Mouse (Mus musculus): ENCODE results near the gene Qrfp. TPM values are rescaled to one million over a fixed set of nuclear protein-coding genes. Genes with fewer than 3 reads are reported as not detected.
A peak's percentile ranks its signal among the peaks of the same experiment; 100 is the strongest.

Qrfp gene
- polyA plus RNA-seq, 1 experiment: not detected

- no peak overlapping the region for H3K4me3 ChIP-seq (ENCODE audit: insufficient read depth, low read depth, low read length)
- no peak overlapping the region for H3K27ac ChIP-seq (replicated peaks; ENCODE audit: low read depth, low read length)
- no peaks in the 10 kb centered on the region for H3K4me1 ChIP-seq (ENCODE audit: control insufficient read depth, insufficient read depth, insufficient read length, low read length)
Measured at GRCm38 (mm10) chr2:31801416-31801815, 9.0 kb downstream of the Qrfp start.

GRCm38 (mm10) chr2:31796943-31797342 is 13.4 kb downstream of the Qrfp start:
- H3K4me3 ChIP-seq (ENCODE audit: insufficient read depth, low read depth, low read length): no peak overlapping the region
- H3K4me1 ChIP-seq (ENCODE audit: control insufficient read depth, insufficient read depth, insufficient read length, low read length): no peaks in the 10 kb centered on the region
- no peak overlapping the region for H3K27ac ChIP-seq (replicated peaks; ENCODE audit: low read depth, low read length)

GRCm38 (mm10) chr2:31792611-31793010 is 17.8 kb downstream of the Qrfp start:
- H3K27ac ChIP-seq (replicated peaks; ENCODE audit: low read depth, low read length): no peak overlapping the region
- H3K4me1 ChIP-seq (ENCODE audit: control insufficient read depth, insufficient read depth, insufficient read length, low read length): no peaks in the 10 kb centered on the region
- H3K4me3 ChIP-seq (ENCODE audit: insufficient read depth, low read depth, low read length): no peak overlapping the region

- no peak overlapping the region for H3K4me3 ChIP-seq (ENCODE audit: insufficient read depth, low read depth, low read length)
- H3K27ac ChIP-seq (replicated peaks; ENCODE audit: low read depth, low read length): no peak overlapping the region
- H3K4me1 ChIP-seq (ENCODE audit: control insufficient read depth, insufficient read depth, insufficient read length, low read length): no peaks in the 10 kb centered on the region
Measured at GRCm38 (mm10) chr2:31791260-31791659, 19.1 kb downstream of the Qrfp start.

- Histone ChIP-seq H3K27ac (replicated peaks; ENCODE audit: low read depth, low read length) (no peak overlapping the region), H3K4me3 (ENCODE audit: insufficient read depth, low read depth, low read length) (no peak overlapping the region), H3K4me1 (ENCODE audit: control insufficient read depth, insufficient read depth, insufficient read length, low read length) (no peaks in the 10 kb centered on the region)
Measured at GRCm38 (mm10) chr2:31790728-31791251, 19.6 kb downstream of the Qrfp start.

- Histone ChIP-seq H3K4me3 (ENCODE audit: insufficient read depth, low read depth, low read length) (no peak overlapping the region), H3K27ac (replicated peaks; ENCODE audit: low read depth, low read length) (no peak overlapping the region), H3K4me1 (ENCODE audit: control insufficient read depth, insufficient read depth, insufficient read length, low read length) (no peaks in the 10 kb centered on the region)
Measured at GRCm38 (mm10) chr2:31789215-31789614, 21.2 kb downstream of the Qrfp start.

- H3K4me3 ChIP-seq (ENCODE audit: insufficient read depth, low read depth, low read length): no peak overlapping the region
- H3K27ac ChIP-seq (replicated peaks; ENCODE audit: low read depth, low read length): no peak overlapping the region
- no peaks in the 10 kb centered on the region for H3K4me1 ChIP-seq (ENCODE audit: control insufficient read depth, insufficient read depth, insufficient read length, low read length)
Measured at GRCm38 (mm10) chr2:31788227-31788626, 22.2 kb downstream of the Qrfp start.

- H3K27ac ChIP-seq (replicated peaks; ENCODE audit: low read depth, low read length): no peak overlapping the region
- H3K4me3 ChIP-seq (ENCODE audit: insufficient read depth, low read depth, low read length): no peak overlapping the region
- H3K4me1 ChIP-seq (ENCODE audit: control insufficient read depth, insufficient read depth, insufficient read length, low read length): no peaks in the 10 kb centered on the region
Measured at GRCm38 (mm10) chr2:31787029-31787428, 23.4 kb downstream of the Qrfp start.

- Histone ChIP-seq H3K4me1 (ENCODE audit: control insufficient read depth, insufficient read depth, insufficient read length, low read length) (peaks cover 2% of the 10 kb centered on the region; the same call in 1 of the 2 replicates), H3K27ac (replicated peaks; ENCODE audit: low read depth, low read length) (no peak overlapping the region), H3K4me3 (ENCODE audit: insufficient read depth, low read depth, low read length) (no peak overlapping the region)
Measured at GRCm38 (mm10) chr2:31785074-31785473, 25.3 kb downstream of the Qrfp start.

GRCm38 (mm10) chr2:31782958-31783602 is 27.3 kb downstream of the Qrfp start:
- H3K4me3 ChIP-seq (ENCODE audit: insufficient read depth, low read depth, low read length): no peak overlapping the region
- H3K27ac ChIP-seq (replicated peaks; ENCODE audit: low read depth, low read length): no peak overlapping the region
- peaks cover 2% of the 10 kb centered on the region; the same call in 1 of the 2 replicates for H3K4me1 ChIP-seq (ENCODE audit: control insufficient read depth, insufficient read depth, insufficient read length, low read length)

GRCm38 (mm10) chr2:31779258-31779657 is 31.1 kb downstream of the Qrfp start:
- H3K27ac ChIP-seq (replicated peaks; ENCODE audit: low read depth, low read length): no peak overlapping the region
- no peak overlapping the region for H3K4me3 ChIP-seq (ENCODE audit: insufficient read depth, low read depth, low read length)
- peaks cover 4% of the 10 kb centered on the region for H3K4me1 ChIP-seq (ENCODE audit: control insufficient read depth, insufficient read depth, insufficient read length, low read length)

GRCm38 (mm10) chr2:31776479-31776878 is 33.9 kb downstream of the Qrfp start:
- H3K4me3 ChIP-seq (ENCODE audit: insufficient read depth, low read depth, low read length): no peak overlapping the region
- H3K4me1 ChIP-seq (ENCODE audit: control insufficient read depth, insufficient read depth, insufficient read length, low read length): peaks cover 12% of the 10 kb centered on the region
- H3K27ac ChIP-seq (replicated peaks; ENCODE audit: low read depth, low read length): no peak overlapping the region

- Histone ChIP-seq H3K4me1 (ENCODE audit: control insufficient read depth, insufficient read depth, insufficient read length, low read length) (peaks cover 42% of the 10 kb centered on the region), H3K4me3 (ENCODE audit: insufficient read depth, low read depth, low read length) (no peak overlapping the region; the same call in 1 of the 2 replicates)
Measured at GRCm38 (mm10) chr2:31770781-31771441, 39.5 kb downstream of the Qrfp start.

GRCm38 (mm10) chr2:31769631-31770111 is 40.7 kb downstream of the Qrfp start:
- H3K4me1 ChIP-seq (ENCODE audit: control insufficient read depth, insufficient read depth, insufficient read length, low read length): peaks cover 43% of the 10 kb centered on the region
- H3K27ac ChIP-seq (replicated peaks; ENCODE audit: low read depth, low read length): peak overlapping the region; percentile 92
- 0 out of 2 replicates have a peak overlapping the region, but pooled peaks have one; percentile 30 for H3K4me3 ChIP-seq (ENCODE audit: insufficient read depth, low read depth, low read length)

More at GRCm38 (mm10) chr2:31770781-31771441, 39.5 kb downstream of the Qrfp start:
- peak overlapping the region; percentile 97 for H3K27ac ChIP-seq (replicated peaks; ENCODE audit: low read depth, low read length)

- peak overlapping the region; percentile 30 for H3K4me3 ChIP-seq (ENCODE audit: insufficient read depth, low read depth, low read length)
- H3K4me1 ChIP-seq (ENCODE audit: control insufficient read depth, insufficient read depth, insufficient read length, low read length): peaks cover 44% of the 10 kb centered on the region
- peak overlapping the region; percentile 92 for H3K27ac ChIP-seq (replicated peaks; ENCODE audit: low read depth, low read length)
Measured at GRCm38 (mm10) chr2:31769115-31769514, 41.3 kb downstream of the Qrfp start.

Measured in brown adipose tissue, adult 24 weeks (tissue).